Mouse (Mus musculus) lung, postnatal 0 days (tissue): Measurements from ENCODE around the gene Mmaa.

ENCODE experiments used
- CTCF ChIP-seq: IDR thresholded peaks from 2 replicates; pipeline ENCODE4 v1.5.1; 2016; ENCODE audit warnings: antibody characterized with exemption, mild to moderate bottlenecking
- EP300 ChIP-seq: IDR thresholded peaks from 2 replicates; pipeline ENCODE4 v1.6.1; 2016; ENCODE audit warnings: antibody characterized with exemption, mild to moderate bottlenecking, control low read depth

- TF ChIP-seq CTCF, result no peak
- no peak for TF ChIP-seq EP300
Observed at GRCm38 (mm10) chr8:79227916-79228315, 66.8 kb downstream of the Mmaa start.
